Mouse (Mus musculus): ENCODE data around the gene Ifrd1. TPM values are rescaled to one million over a fixed set of nuclear protein-coding genes. Genes with fewer than 3 reads are reported as not detected.

Ifrd1 gene
- polyA plus RNA-seq, 1 experiment from 2014 or later = 188 TPM

- Histone ChIP-seq H3K9me3 (replicated peaks; ENCODE audit: control insufficient read depth, low read length) (no peaks in the 10 kb centered on the region), H3K4me2 (ENCODE audit: low read length) (no peak overlapping the region), H3K27ac (ENCODE audit: low read depth, low read length) (no peak overlapping the region), H3K9ac (ENCODE audit: low read length) (no peak overlapping the region), H3K27me3 (replicated peaks; ENCODE audit: control insufficient read depth, insufficient read depth, low read length) (no peaks in the 10 kb centered on the region), H3K4me1 (ENCODE audit: control insufficient read depth, insufficient read depth, low read length) (no peaks in the 10 kb centered on the region; the same call in 1 of the 2 replicates), H3K36me3 (ENCODE audit: control insufficient read depth, insufficient read depth, low read length) (no peaks in the 10 kb centered on the region), H3K4me3 (ENCODE audit: low read depth, low read length) (no peak overlapping the region)
- ATAC-seq (no peak), DNase-seq (ENCODE audit: low spot score) (no peak)
- 73% methylated on average over 6 of the region's 6 CpGs for WGBS
These were observed 328 bp downstream of the Ifrd1 start for GRCm38 (mm10) chr12:40247976-40248375.

DNA sequence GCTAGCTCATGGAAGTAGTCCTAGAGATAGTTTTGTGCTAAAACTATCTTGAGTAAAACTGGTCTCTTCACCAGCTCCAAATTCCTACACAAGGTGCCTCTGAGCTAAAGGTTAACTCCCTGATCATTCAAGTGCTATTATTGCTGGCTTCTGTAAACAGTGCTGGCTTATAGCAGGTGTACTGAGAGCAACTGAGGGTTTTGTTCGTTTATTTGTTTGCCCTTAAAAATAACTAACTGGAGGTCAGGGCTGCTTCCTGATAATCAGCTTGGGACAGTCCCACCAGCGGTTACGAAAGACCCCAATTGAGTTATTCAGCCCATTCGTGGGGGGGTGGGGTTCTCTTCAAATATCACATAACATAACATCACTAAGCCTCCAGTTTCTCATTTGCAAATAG lies 920 bp downstream of the Ifrd1 start:
- no peaks in the 10 kb centered on the region; the same call in 1 of the 2 replicates for H3K4me1 ChIP-seq (ENCODE audit: control insufficient read depth, insufficient read depth, low read length)
- H3K9ac ChIP-seq (ENCODE audit: low read length) = no peak overlapping the region
- no peaks in the 10 kb centered on the region for H3K36me3 ChIP-seq (ENCODE audit: control insufficient read depth, insufficient read depth, low read length)
- 87% methylated on average over 4 of the region's 4 CpGs for WGBS
- ATAC-seq (no peak), DNase-seq (ENCODE audit: low spot score) (no peak)
- no peaks in the 10 kb centered on the region for H3K9me3 ChIP-seq (replicated peaks; ENCODE audit: control insufficient read depth, low read length)
- H3K4me2 ChIP-seq (ENCODE audit: low read length) = no peak overlapping the region
- H3K27ac ChIP-seq (ENCODE audit: low read depth, low read length) = no peak overlapping the region
- H3K4me3 ChIP-seq (ENCODE audit: low read depth, low read length) = no peak overlapping the region
- no peaks in the 10 kb centered on the region for H3K27me3 ChIP-seq (replicated peaks; ENCODE audit: control insufficient read depth, insufficient read depth, low read length)

DNA sequence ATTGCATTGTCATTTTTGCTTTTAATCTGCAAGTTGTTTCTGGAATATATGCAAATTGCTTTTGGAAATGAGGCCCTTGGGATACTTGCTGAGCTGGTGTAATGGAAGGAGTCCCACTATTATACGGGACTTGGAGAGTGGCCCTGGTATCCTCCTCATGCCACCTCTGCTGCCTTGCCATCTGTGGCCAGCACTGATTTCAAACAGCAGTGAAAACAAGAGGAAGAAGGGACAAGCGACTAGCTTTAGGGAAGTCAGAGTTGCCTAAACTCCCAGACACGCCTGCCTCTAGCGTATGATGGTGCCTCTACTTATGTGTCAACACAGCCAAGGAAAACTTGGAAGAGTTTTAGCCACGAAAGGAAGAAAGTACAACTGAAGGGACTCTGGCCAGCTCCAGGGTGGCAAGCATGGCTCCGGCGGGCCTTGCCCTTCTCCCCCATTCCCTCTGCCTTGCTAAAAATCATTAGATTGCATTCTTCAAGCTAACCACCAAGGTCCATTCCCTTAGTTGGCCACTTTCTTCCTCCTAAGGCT lies 2.8 kb downstream of the Ifrd1 start:
- no peaks in the 10 kb centered on the region for H3K9me3 ChIP-seq (replicated peaks; ENCODE audit: control insufficient read depth, low read length)
- H3K36me3 ChIP-seq (ENCODE audit: control insufficient read depth, insufficient read depth, low read length) = no peaks in the 10 kb centered on the region
- H3K4me3 ChIP-seq (ENCODE audit: low read depth, low read length) = no peak overlapping the region
- DNase-seq (ENCODE audit: low spot score) (no peak), ATAC-seq (no peak)
- H3K27me3 ChIP-seq (replicated peaks; ENCODE audit: control insufficient read depth, insufficient read depth, low read length) = no peaks in the 10 kb centered on the region
- 93% methylated on average over 7 of the region's 7 CpGs for WGBS
- H3K4me2 ChIP-seq (ENCODE audit: low read length) = no peak overlapping the region
- no peak overlapping the region for H3K27ac ChIP-seq (ENCODE audit: low read depth, low read length)
- H3K4me1 ChIP-seq (ENCODE audit: control insufficient read depth, insufficient read depth, low read length) = no peaks in the 10 kb centered on the region; the same call in 1 of the 2 replicates
- no peak overlapping the region for H3K9ac ChIP-seq (ENCODE audit: low read length)

- H3K4me1 ChIP-seq (ENCODE audit: control insufficient read depth, insufficient read depth, low read length) = no peaks in the 10 kb centered on the region; the same call in 1 of the 2 replicates
- no peak overlapping the region for H3K9ac ChIP-seq (ENCODE audit: low read length)
- H3K4me3 ChIP-seq (ENCODE audit: low read depth, low read length) = no peak overlapping the region
- ATAC-seq (no peak), DNase-seq (ENCODE audit: low spot score) (no peak)
- no peaks in the 10 kb centered on the region for H3K9me3 ChIP-seq (replicated peaks; ENCODE audit: control insufficient read depth, low read length)
- H3K27me3 ChIP-seq (replicated peaks; ENCODE audit: control insufficient read depth, insufficient read depth, low read length) = no peaks in the 10 kb centered on the region
- WGBS = 92% methylated on average over 5 of the region's 5 CpGs
- H3K27ac ChIP-seq (ENCODE audit: low read depth, low read length) = no peak overlapping the region
- H3K36me3 ChIP-seq (ENCODE audit: control insufficient read depth, insufficient read depth, low read length) = no peaks in the 10 kb centered on the region
- H3K4me2 ChIP-seq (ENCODE audit: low read length) = no peak overlapping the region
These were observed 3.4 kb downstream of the Ifrd1 start for GRCm38 (mm10) chr12:40244926-40245325.

GRCm38 (mm10) chr12:40243821-40244221 lies 4.5 kb downstream of the Ifrd1 start:
- Histone ChIP-seq H3K4me1 (ENCODE audit: control insufficient read depth, insufficient read depth, low read length) (no peaks in the 10 kb centered on the region; the same call in 1 of the 2 replicates), H3K9me3 (replicated peaks; ENCODE audit: control insufficient read depth, low read length) (no peaks in the 10 kb centered on the region), H3K9ac (ENCODE audit: low read length) (no peak overlapping the region), H3K4me3 (ENCODE audit: low read depth, low read length) (no peak overlapping the region), H3K36me3 (ENCODE audit: control insufficient read depth, insufficient read depth, low read length) (no peaks in the 10 kb centered on the region), H3K27ac (ENCODE audit: low read depth, low read length) (no peak overlapping the region), H3K27me3 (replicated peaks; ENCODE audit: control insufficient read depth, insufficient read depth, low read length) (no peaks in the 10 kb centered on the region), H3K4me2 (ENCODE audit: low read length) (no peak overlapping the region; the same call in 1 of the 2 replicates)
- WGBS = 24% methylated on average over 11 of the region's 11 CpGs
- ATAC-seq (peak; percentile 75), DNase-seq (ENCODE audit: low spot score) (peak; percentile 78)

DNA sequence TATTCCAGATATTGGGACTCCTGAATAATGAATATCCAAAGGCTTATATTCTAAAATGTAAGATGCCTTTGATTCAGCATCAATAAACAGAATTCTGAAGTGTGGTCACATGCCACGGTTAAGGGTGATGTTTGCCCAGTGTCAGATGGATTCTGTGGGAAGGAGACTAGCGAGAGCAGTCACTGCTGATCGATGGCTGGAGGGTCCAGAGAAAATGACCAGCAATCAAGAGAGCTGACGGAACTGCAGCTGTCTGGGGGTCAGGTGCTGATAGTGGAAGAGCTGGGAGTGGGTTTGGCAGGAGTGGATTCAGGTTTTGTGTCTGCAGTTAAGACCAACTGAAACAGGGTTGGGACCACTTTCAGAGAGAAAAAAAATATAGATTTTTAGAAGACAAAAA lies 5.1 kb downstream of the Ifrd1 start:
- 85% methylated on average over 4 of the region's 4 CpGs for WGBS
- no peak; the same call in 1 of the 2 replicates for ATAC-seq
- Histone ChIP-seq H3K9ac (ENCODE audit: low read length) (no peak overlapping the region), H3K4me3 (ENCODE audit: low read depth, low read length) (no peak overlapping the region), H3K4me1 (ENCODE audit: control insufficient read depth, insufficient read depth, low read length) (no peaks in the 10 kb centered on the region; the same call in 1 of the 2 replicates), H3K4me2 (ENCODE audit: low read length) (no peak overlapping the region), H3K27me3 (replicated peaks; ENCODE audit: control insufficient read depth, insufficient read depth, low read length) (no peaks in the 10 kb centered on the region), H3K27ac (ENCODE audit: low read depth, low read length) (no peak overlapping the region), H3K9me3 (replicated peaks; ENCODE audit: control insufficient read depth, low read length) (no peaks in the 10 kb centered on the region), H3K36me3 (ENCODE audit: control insufficient read depth, insufficient read depth, low read length) (no peaks in the 10 kb centered on the region)
- DNase-seq (ENCODE audit: low spot score) = no peak

DNA sequence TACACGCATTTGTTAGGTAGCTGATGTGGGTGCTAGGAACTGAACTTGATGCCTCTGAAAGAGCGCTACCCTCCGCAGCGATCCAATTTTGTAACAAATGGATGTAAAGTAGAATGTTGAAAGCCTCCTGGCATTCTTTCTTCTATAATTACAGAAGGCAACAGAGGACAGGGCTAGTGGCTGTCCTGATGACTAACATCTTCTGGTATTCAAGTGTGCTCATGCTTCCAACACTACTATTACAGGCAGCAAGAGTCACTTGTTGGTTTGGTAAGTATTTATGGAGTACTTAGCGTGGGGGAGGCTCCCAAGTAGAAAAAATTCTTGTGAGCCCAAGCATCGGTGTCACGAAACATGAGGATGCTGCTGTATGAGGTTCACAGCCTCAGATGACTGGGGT lies 9.1 kb downstream of the Ifrd1 start:
- ATAC-seq (no peak), DNase-seq (ENCODE audit: low spot score) (no peak)
- Histone ChIP-seq H3K27ac (ENCODE audit: low read depth, low read length) (no peak overlapping the region), H3K9ac (ENCODE audit: low read length) (no peak overlapping the region), H3K9me3 (replicated peaks; ENCODE audit: control insufficient read depth, low read length) (no peaks in the 10 kb centered on the region), H3K4me1 (ENCODE audit: control insufficient read depth, insufficient read depth, low read length) (no peaks in the 10 kb centered on the region; the same call in 1 of the 2 replicates), H3K4me2 (ENCODE audit: low read length) (no peak overlapping the region), H3K36me3 (ENCODE audit: control insufficient read depth, insufficient read depth, low read length) (no peaks in the 10 kb centered on the region), H3K27me3 (replicated peaks; ENCODE audit: control insufficient read depth, insufficient read depth, low read length) (no peaks in the 10 kb centered on the region), H3K4me3 (ENCODE audit: low read depth, low read length) (no peak overlapping the region)
- 93% methylated on average over 7 of the region's 7 CpGs for WGBS

DNA sequence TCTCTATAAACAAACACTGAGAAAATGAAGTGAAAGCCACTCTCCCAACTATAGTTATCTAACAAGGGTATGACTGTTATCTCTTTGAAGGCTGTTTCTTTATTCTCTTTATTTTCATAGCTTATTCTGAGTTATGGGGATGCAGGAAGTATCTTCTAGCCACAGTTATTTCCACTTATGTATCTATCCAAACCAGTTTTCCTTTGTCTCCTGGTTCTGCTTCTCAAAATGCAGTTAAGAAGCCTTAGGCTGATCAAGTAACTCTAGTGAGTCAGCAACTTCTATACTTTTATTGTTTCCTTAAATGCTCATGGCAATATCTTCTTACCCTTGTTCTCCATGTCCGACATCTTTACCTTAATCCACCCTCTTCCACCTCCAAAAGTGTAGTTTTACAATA lies 16.1 kb downstream of the Ifrd1 start:
- DNase-seq (ENCODE audit: low spot score) (no peak), ATAC-seq (no peak)
- no peak overlapping the region for H3K4me3 ChIP-seq (ENCODE audit: low read depth, low read length)
- no peak overlapping the region for H3K27ac ChIP-seq (ENCODE audit: low read depth, low read length)
- no peak overlapping the region for H3K4me2 ChIP-seq (ENCODE audit: low read length)
- no peaks in the 10 kb centered on the region for H3K27me3 ChIP-seq (replicated peaks; ENCODE audit: control insufficient read depth, insufficient read depth, low read length)
- no peaks in the 10 kb centered on the region for H3K4me1 ChIP-seq (ENCODE audit: control insufficient read depth, insufficient read depth, low read length)
- H3K36me3 ChIP-seq (ENCODE audit: control insufficient read depth, insufficient read depth, low read length) = no peaks in the 10 kb centered on the region
- no peaks in the 10 kb centered on the region for H3K9me3 ChIP-seq (replicated peaks; ENCODE audit: control insufficient read depth, low read length)
- no peak overlapping the region for H3K9ac ChIP-seq (ENCODE audit: low read length)
- WGBS = 87% methylated on average over 1 of the region's 1 CpGs

- Histone ChIP-seq H3K9ac (ENCODE audit: low read length) (no peak overlapping the region), H3K4me3 (ENCODE audit: low read depth, low read length) (no peak overlapping the region), H3K4me1 (ENCODE audit: control insufficient read depth, insufficient read depth, low read length) (no peaks in the 10 kb centered on the region), H3K9me3 (replicated peaks; ENCODE audit: control insufficient read depth, low read length) (no peaks in the 10 kb centered on the region), H3K27ac (ENCODE audit: low read depth, low read length) (no peak overlapping the region), H3K4me2 (ENCODE audit: low read length) (no peak overlapping the region), H3K36me3 (ENCODE audit: control insufficient read depth, insufficient read depth, low read length) (no peaks in the 10 kb centered on the region), H3K27me3 (replicated peaks; ENCODE audit: control insufficient read depth, insufficient read depth, low read length) (no peaks in the 10 kb centered on the region)
- 91% methylated on average over 2 of the region's 2 CpGs for WGBS
- DNase-seq (ENCODE audit: low spot score) = no peak
- no peak for ATAC-seq
These were observed 16.7 kb downstream of the Ifrd1 start for GRCm38 (mm10) chr12:40231632-40232031.

Measured in forebrain, embryonic 14.5 days (tissue).